Mouse (Mus musculus): ENCODE data around the gene Crct1.

The Crct1 gene

DNA sequence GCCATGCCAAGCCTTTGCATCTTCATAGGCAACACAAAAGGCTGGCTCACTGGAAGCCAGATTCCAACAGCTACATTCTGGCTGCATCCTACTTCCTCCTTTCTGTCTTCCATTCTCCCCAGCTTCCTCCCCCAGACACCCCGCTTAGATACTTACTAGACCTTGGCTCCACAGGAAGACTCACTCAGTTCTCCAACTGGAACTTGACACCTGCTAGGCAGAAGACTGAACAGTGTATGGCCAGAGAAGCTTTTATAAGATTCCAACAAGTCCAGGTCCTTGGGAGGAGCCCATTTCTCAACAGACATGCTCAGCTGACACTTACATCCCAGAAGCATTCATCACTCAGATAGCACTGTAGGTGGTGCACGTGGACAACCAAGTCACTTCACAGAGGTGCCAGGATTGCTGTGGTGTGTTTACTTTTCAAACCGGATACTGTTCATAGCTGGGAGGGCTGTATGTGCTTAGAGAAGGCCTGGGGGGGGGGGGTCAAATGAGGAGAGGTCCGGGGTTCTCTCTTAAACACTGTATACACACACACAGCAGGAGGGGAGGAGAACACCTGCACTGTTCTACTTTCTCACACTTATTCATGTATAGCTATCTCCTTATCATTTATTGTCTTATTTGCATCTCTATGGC, at the start of gene Crct1:
Crct1 (minus strand) TSS at position 228 of the 645 bp plus-strand sequence.
- no peak for DNase-seq (ENCODE audit: inconsistent age in 2 of 2, low spot score in 1 of 2)

DNA sequence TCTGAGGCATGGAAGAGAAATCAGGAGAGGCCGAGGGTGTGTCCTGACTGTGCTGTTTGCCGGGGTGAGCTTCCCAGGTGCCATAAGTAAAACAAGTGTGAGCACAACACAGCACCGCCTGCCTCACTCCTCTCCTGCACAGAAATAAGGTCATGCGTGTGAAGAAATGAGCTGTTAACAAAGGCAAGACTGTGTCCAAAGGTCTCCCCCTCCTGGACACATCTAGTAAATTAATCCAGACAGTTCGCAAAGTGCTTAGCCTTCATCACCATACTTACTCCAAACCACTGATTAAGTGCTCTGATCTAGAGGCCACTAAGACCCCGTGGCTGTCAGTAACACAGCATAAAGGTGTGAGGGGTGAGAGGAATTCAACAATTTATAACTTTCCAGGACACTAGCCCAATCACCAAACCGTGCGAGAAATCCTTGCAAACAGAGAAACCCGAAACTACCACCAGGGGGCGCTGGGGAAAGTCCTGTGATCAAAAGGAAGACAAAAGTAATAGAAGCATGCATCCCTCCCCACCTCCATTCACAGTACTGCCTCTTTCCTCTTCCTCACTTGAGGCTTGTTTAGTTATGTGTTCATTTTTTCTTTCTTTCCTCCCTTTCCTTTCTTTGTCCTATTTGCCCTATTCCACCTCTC, 37.5 kb upstream of the Crct1 start:
- peak in 1 of 2 experiments; percentile 28 for DNase-seq (ENCODE audit: inconsistent age in 2 of 2, low spot score in 1 of 2)

DNA sequence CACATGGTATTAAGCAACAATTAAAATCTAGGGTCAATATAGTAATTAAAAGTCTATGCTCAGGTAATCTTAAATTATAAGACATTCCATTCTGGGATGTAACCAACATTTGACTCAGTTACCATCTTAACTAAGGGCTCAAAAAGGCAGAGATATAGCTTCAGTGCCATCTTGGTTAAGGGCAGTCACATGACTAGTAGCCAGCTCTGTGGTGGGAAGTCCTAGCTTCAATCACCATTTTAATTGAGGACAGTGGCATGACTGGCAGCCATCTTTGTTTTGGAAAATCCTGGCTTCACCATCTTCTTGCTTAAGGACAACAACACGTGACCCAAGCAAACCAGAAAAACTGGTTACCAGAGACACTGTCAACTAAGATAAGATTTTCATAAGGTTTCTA, 34.7 kb upstream of the Crct1 start:
- no peak for DNase-seq (ENCODE audit: inconsistent age in 2 of 2, low spot score in 1 of 2)

DNA sequence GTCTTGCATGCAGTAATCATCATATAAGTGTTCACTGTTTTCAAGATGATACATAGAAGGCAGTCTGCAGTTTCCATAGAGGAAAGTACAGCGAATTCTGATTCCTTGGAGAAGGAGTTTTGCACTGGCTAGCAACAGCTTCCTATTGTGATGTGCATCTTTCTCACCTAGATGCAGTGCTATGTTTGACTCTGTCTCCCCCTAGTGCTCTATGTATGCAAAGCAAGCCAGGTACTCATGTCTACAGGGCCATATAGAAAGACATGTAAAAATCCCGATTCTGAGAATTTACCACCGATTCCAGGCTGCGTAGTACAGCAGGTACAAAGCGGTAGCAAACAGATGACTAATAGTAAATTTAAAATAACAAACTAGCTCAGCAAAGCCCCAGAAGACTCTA, 16.0 kb upstream of the Crct1 start:
- DNase-seq (ENCODE audit: inconsistent age in 2 of 2, low spot score in 1 of 2) = peak in 1 of 2 experiments; percentile 49

DNA sequence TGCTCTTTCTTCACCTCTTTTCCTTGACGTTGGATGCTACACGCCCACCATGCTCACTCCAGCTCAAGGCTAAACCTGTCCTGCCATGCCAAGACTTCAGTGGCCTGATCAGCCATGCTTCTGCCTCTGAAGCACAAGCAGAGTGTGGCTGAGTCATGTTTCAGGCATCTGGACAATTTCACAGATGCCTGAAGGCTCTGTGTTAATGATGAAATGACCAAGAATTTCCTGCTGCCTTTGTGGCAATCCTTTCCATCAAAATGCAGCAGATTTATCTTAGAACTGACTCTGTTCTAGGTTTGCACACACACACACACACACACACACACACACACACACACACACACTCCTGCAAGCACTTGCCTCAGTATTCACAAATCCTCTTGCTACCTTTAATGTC, 10.0 kb upstream of the Crct1 start:
- peak in 1 of 2 experiments; percentile 37 for DNase-seq (ENCODE audit: inconsistent age in 2 of 2, low spot score in 1 of 2)

DNA sequence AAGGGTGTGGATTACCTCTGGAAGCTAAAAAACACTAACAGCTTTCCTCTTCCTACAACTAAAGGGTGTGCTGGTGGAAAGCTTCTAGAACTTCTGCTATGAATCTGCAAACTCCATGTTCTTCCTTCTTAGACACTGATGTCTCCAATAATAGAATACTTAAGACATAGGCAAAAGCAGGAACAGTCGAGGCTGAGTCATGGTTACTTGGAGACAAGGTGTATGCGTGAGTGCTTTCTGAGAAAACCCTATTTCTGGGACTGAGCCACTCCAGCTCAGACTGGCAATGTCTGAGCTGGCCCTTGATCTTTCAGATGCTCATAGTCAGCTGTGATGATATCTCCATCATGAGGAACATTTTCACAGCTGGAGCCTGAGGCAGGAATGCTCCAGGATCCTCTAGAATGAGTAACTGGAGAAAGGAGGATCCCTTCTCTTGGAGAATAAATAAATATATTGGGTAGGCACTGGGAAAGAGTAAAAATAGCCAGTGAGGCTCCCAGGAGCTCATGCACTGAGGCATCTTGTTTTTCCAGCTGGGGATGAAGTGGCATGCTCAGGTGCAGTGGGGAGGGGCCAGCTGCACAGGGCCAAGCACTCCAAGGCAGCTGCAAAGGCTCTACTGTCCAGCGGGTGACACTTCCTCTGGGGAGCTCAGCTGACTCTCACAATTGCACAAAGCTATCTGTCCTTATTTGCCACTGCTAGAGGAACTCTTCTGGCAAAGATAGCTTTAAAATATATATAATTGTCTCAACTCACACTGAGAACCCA, 8.1 kb upstream of the Crct1 start:
- DNase-seq (ENCODE audit: inconsistent age in 2 of 2, low spot score in 1 of 2) = no peak

DNA sequence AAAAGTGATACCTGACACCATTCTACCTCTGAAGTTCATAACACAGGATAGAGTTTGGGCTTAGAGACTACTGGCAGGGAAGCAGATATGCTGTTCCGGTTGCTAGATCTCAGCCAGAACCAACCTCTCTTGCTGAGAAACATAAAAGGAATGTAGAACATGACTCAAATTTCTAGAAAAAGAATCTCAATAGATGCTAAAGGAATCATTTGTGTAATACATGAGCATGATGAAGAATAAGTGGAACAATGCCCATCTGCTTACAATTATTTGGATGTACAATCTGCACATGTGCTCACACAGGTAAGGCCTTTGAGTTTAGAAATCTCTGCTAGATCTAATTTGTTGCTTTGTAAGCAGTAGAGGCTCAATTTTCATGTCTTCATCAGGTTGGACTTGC, 5.7 kb upstream of the Crct1 start:
- DNase-seq (ENCODE audit: inconsistent age in 2 of 2, low spot score in 1 of 2) = no peak

DNA sequence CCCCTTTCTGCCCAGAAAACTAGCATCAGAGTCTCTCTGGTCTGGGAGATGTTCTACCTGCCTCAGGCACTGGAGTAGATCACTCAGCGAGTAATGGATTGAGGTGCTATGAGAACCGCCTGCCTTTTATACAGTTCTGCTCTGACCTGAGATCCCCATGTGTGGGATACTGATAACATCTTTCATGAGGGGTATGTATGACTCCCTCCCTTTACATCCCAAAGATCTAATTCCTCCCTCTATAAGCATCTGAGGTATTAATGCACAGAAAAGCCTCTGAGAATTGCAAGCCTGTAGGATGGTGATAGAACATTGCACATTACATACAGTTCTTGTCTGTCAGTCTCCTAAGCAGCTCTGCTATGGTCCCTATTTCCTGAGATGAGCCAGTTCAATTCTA, 3.5 kb upstream of the Crct1 start, which contains the start of gene Lce1m:
Lce1m (minus strand) TSS at position 101 of the 400 bp plus-strand sequence.
- no peak for DNase-seq (ENCODE audit: inconsistent age in 2 of 2, low spot score in 1 of 2)

DNA sequence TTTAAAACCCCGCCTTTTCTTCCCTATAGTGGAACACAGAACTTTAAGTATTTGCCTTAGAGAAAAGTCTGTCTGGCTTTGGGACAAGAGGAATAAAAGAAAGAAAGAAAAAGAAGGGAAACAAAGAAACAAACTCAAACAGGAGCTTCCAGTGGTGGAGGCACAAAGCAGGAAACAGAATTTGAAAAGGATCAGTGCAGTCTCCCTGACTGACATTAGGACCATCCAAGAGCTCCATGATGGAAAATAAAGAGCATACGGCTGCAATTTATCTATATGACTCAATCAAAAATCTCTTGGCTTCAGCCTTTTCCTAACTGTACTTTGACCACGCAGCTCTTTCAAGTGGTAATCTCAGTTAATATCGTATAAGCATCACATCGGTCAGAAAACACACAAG, 616 bp downstream of the Crct1 start:
- DNase-seq (ENCODE audit: inconsistent age in 2 of 2, low spot score in 1 of 2) = no peak

DNA sequence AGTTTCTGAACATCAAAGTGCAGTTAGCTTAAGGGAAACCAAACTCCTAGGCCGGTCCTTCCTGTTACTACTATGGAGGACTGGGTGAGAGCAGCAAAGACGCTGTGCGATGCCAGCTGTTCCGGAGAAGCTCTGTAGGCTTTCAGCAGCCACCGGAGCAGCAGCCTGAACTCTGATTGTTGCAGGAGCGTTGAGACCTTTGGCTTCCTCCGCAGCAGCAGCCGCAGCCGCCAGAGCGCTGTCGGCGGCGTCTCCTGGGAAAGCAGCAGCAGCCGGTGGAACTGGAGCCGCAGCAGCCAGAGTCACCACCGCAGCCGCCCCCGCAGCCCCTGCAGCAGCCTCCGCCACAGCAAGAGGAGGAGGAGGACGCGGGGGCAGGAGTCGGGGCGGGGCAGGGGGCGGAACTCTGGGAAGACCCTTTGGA, 1.1 kb downstream of the Crct1 start:
- DNase-seq (ENCODE audit: inconsistent age in 2 of 2, low spot score in 1 of 2) = peak; percentile 11 to 38

DNA sequence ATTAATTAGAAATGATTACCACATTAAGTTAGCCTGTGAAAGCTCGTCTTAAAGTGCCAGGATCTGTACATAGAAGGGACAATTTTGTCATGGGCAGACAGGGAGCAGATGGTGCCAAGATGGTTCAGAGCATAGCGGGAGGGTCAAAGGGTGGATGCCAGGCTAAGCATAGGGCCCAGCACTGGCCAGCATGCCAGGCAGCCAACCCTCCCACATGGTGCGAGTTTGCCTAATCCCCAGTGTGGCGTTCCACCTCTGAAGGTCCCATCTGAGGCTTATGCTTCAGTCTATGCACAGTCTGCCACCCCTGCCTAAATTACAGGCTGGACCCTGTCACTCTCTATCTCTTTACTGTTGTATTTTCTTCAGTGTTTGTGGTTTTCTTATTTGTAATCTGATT, 12.6 kb downstream of the Crct1 start:
- DNase-seq (ENCODE audit: inconsistent age in 2 of 2, low spot score in 1 of 2) = no peak

DNA sequence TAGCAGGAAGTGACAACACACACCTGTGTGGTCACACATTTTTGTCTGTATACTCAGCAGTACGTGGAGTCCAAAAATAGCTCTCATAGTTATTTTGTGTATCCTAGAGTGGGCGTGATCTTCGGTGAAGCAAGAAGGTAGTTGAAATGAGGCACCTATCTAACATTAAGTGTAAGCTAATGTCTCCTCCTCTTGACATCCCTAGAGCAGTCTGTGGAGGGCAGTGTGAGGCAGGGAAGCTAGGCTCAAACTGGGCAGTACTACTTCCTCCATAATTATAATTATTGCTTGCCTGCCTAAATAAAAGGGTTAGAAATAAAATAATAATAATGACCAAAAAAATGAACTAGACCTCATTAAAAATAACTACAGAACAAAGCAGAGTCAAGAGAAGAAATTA, 14.9 kb downstream of the Crct1 start:
- no peak for DNase-seq (ENCODE audit: inconsistent age in 2 of 2, low spot score in 1 of 2)

DNA sequence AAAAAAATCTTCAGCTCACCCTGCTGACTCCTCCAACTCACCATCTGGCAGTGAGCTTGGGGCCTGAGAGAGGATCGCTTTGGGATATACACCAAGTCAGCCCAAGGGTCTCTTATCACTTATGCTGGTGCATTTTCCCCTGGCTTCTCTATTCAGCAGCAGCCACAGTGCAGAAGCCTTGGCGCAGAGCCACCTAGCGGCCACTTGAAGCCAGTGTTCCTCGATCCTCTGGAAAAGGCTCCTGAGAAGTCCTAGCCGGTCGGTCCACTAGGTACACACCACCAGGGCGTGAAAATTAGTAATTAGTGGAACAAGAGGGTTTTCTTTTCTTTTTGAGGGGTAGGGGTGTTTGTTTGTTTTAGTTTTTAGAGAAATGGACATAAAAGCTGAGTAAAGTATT, 16.8 kb downstream of the Crct1 start:
- peak; percentile 52 to 81 for DNase-seq (ENCODE audit: inconsistent age in 2 of 2, low spot score in 1 of 2)

DNA sequence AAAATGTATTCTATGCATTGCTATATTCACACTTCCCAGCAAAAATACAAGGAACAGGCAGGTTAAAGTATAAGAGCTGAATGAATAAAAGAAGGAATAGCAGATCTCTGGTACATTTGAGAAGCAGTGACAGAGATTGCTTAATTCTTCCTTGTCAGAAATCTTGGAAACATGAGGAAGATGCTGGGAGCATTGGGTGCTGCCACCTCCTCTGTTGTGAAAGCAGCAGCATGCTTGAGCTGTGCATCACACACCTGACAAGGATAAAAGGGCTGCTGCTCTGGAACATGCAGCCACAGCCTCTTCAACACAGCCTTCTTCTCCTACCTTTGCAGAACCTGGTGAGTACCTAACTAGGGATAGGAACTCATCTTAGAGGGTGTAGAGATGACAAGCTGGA, 23.6 kb downstream of the Crct1 start, which contains the start of gene Lce3f:
Lce3f (plus strand) TSS at position 301 of the 400 bp plus-strand sequence.
- DNase-seq (ENCODE audit: inconsistent age in 2 of 2, low spot score in 1 of 2) = no peak

DNA sequence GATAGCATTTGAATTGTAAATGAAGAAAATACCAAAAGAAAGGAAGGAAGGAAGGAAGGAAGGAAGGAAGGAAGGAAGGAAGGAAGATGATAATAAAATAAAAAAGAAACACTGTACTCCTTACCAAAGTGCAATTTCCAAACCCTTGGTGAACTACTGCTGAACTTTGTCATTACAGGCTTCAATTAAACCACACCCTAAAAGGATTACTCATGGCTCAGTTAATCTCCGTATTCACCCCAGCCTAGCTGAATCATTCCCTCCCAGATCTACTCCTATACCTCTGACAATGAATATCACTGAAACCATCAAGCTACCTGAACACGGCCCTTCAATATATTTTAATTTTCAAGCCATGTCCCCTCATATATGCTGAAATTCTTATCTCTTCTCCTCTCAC, 37.0 kb downstream of the Crct1 start:
- no peak for DNase-seq (ENCODE audit: inconsistent age in 2 of 2, low spot score in 1 of 2)

DNA sequence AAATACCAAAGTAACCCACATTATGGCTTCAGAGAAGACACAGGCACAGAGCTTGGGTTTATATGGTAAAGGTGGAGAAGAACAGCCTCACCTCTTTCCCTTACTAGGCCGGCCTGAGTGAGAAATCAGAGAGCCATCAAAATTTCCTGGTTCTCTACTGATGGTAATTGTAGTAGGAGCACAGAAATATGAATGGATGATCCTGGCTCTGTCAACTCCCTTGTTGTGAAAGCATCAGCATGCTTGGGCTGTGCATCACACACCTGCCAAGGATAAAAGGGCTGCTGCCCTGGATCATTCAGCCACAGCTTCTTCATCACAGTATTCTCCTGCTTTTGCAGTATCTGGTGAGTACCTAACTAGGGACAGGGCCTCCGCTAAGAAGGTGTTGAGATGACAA, 48.7 kb downstream of the Crct1 start, which contains the start of gene Lce3e:
Lce3e (plus strand) TSS at position 301 of the 400 bp plus-strand sequence.
- no peak for DNase-seq (ENCODE audit: inconsistent age in 2 of 2, low spot score in 1 of 2)

All from adrenal gland, adult (tissue).